Mouse (Mus musculus): ENCODE results near the gene Coq7. TPM values are rescaled to one million over a fixed set of nuclear protein-coding genes. Genes with fewer than 3 reads are reported as not detected.

Gene Coq7
- polyA plus RNA-seq, 1 experiment from 2014 or later = 115 TPM

Other genes with a start within 250 kb of the Coq7 start
- 2.8 and 3.4 TPM in 2 replicates for gene Syt17, start 85.1 kb downstream of the Coq7 start, polyA plus RNA-seq (2015; fragmentation: Nextera tagmentation; extraction: Ambion mirVana)
- gene Itpripl2, start 41.4 kb downstream of the Coq7 start, polyA plus RNA-seq (2015; fragmentation: Nextera tagmentation; extraction: Ambion mirVana) = 7.4 and 8.1 TPM in 2 replicates
- gene Tmc7, start 51.4 kb upstream of the Coq7 start, polyA plus RNA-seq (2015; fragmentation: Nextera tagmentation; extraction: Ambion mirVana) = 2.3 TPM in 2 replicates
- gene Tmc5, start 63.9 kb upstream of the Coq7 start, polyA plus RNA-seq (2015; fragmentation: Nextera tagmentation; extraction: Ambion mirVana) = 0.21 TPM in 1 of 2 replicates, not detected in the other
- 122 and 128 TPM in 2 replicates for gene Gde1, start 172.4 kb upstream of the Coq7 start, polyA plus RNA-seq (2015; fragmentation: Nextera tagmentation; extraction: Ambion mirVana)
- gene Ccp110, start 179.2 kb upstream of the Coq7 start, polyA plus RNA-seq (2015; fragmentation: Nextera tagmentation; extraction: Ambion mirVana) = 18.4 and 20.3 TPM in 2 replicates
- 63.6 and 64.5 TPM in 2 replicates for gene Vps35l, start 206.9 kb upstream of the Coq7 start, polyA plus RNA-seq (2015; fragmentation: Nextera tagmentation; extraction: Ambion mirVana)